Mouse (Mus musculus): ENCODE results near the gene Dpp4. TPM values are rescaled to one million over a fixed set of nuclear protein-coding genes. Genes with fewer than 3 reads are reported as not detected.

The Dpp4 gene
- polyA plus RNA-seq, 1 experiment: 0.34 TPM

DNA sequence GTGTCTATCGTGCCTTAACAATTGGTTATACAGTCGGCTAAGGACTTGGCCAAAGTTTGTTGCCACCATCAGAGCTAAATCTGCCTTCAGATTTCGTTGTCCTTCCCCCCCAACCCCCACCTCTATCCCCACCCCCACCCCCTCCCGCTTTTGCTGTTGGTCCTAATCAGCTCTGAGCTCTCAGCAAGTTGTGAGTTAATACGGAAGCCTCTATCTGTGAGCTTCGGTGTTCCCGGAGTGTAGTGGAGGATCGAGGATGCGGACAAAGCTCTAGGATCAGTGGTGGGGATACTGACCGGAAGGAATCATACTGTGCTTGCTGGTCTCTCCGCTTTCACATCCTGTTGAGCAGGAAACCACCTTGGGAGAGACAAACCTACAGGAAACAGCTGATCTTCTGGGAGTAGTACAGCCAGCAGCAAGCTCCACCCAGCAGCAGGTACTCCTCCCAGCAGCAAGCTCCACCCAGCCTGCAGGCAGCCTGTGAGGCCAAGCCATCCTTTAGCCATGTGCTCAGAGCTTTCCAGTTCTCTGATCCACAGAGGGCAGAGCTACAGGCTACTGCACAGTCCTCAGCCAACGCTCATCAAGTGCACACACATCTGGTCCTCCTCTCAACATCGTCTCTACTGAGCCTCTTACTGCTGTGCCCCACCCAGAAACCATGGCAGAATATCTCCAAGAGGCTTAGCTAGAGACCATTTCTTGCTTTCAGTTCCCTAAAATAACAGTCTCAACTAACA lies 28.9 kb upstream of the Dpp4 start:
- peak overlapping the region; percentile 21; the same call in 1 of the 2 replicates for H3K4me3 ChIP-seq (ENCODE audit: insufficient read depth, low read length)
- H3K4me1 ChIP-seq (ENCODE audit: control insufficient read depth, insufficient read depth, low read length): no peaks in the 10 kb centered on the region
- TF ChIP-seq POLR2A (IDR thresholded peaks at IDR 0.05; ENCODE audit: borderline replicate concordance, low read depth, low read length) (no peak), CTCF (IDR thresholded peaks at IDR 0.05; ENCODE audit: low read depth, low read length) (no peak)
- no peak overlapping the region for H3K27ac ChIP-seq (ENCODE audit: insufficient read depth, low read depth, low read length)

GRCm38 (mm10) chr2:62440083-62440482 lies 28.1 kb upstream of the Dpp4 start:
- TF ChIP-seq POLR2A (IDR thresholded peaks at IDR 0.05; ENCODE audit: borderline replicate concordance, low read depth, low read length) (no peak), CTCF (IDR thresholded peaks at IDR 0.05; ENCODE audit: low read depth, low read length) (no peak)
- Histone ChIP-seq H3K4me3 (ENCODE audit: insufficient read depth, low read length) (no peak overlapping the region), H3K27ac (ENCODE audit: insufficient read depth, low read depth, low read length) (no peak overlapping the region), H3K4me1 (ENCODE audit: control insufficient read depth, insufficient read depth, low read length) (no peaks in the 10 kb centered on the region)

DNA sequence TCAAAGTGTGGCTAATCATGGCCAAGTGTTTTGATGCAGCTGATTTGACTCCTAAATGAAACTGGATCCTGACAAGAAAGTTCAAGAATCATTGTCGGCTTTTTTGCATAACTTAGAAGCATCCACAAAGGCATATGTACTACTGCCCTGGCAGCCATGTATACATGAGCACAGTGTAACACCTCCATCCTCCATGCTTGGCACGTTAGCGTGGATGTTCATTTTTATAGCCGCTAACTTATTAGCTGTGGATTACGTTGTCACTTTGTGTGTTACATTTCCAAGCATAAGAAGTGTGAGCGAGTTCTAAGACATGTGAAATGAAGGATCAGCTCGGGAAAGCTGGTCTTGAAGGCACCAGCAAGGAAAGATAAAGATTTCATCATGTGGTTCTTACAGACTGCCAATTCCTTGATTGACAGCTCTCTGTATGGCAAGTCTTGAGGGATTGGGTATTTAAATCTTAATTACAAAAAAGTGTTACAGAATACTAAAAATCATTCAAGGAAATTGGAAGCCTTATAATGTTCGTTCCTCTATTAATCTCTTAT lies 19.3 kb upstream of the Dpp4 start:
- no peak overlapping the region for H3K27ac ChIP-seq (ENCODE audit: insufficient read depth, low read depth, low read length)
- H3K4me3 ChIP-seq (ENCODE audit: insufficient read depth, low read length): no peak overlapping the region
- no peaks in the 10 kb centered on the region for H3K4me1 ChIP-seq (ENCODE audit: control insufficient read depth, insufficient read depth, low read length)
- TF ChIP-seq POLR2A (IDR thresholded peaks at IDR 0.05; ENCODE audit: borderline replicate concordance, low read depth, low read length): no peak
- TF ChIP-seq CTCF (IDR thresholded peaks at IDR 0.05; ENCODE audit: low read depth, low read length): no peak

DNA sequence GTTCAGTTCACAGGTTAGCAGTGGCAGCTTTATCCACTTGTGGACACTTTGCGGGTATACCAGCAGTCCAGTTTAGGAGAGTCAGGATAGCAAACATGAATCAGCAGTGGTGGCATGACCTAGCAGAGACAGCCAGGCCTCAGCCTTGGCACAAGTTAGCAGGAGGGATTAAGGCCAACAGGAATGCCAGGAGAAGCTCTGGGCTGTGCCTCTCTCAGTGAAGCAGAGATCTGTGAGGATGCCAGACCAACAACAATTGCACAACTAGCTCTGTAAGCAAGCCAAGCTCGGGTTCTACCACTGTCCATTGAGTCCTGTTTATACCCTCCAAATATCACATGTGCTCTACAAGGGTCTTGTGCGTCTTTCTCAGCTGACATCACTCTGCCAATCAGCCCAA lies 13.9 kb upstream of the Dpp4 start:
- TF ChIP-seq CTCF (IDR thresholded peaks at IDR 0.05; ENCODE audit: low read depth, low read length): no peak
- no peaks in the 10 kb centered on the region for H3K4me1 ChIP-seq (ENCODE audit: control insufficient read depth, insufficient read depth, low read length)
- H3K27ac ChIP-seq (ENCODE audit: insufficient read depth, low read depth, low read length): no peak overlapping the region
- no peak overlapping the region for H3K4me3 ChIP-seq (ENCODE audit: insufficient read depth, low read length)

DNA sequence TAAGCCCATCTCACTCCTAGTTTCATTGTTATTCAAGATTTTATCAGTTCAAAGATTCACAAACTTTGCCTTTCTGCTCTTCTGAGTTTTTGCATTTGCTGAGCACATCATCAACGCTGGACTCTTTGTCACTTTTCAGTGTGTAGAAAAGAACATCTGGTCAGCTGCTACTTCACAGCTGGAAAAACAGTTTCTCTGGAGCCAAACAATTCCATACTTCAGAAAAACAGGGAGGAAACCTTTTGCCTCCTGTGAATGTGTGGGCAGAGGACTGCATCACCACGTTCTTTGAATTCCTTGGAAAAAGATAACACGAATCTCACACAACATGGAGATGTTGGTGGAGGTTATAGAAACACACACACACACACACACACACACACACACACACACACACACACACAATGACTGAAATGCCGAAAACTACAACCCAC lies 11.3 kb upstream of the Dpp4 start:
- Histone ChIP-seq H3K27ac (ENCODE audit: insufficient read depth, low read depth, low read length) (no peak overlapping the region), H3K4me3 (ENCODE audit: insufficient read depth, low read length) (no peak overlapping the region), H3K4me1 (ENCODE audit: control insufficient read depth, insufficient read depth, low read length) (no peaks in the 10 kb centered on the region)
- TF ChIP-seq POLR2A (IDR thresholded peaks at IDR 0.05; ENCODE audit: borderline replicate concordance, low read depth, low read length) (no peak), CTCF (IDR thresholded peaks at IDR 0.05; ENCODE audit: low read depth, low read length) (no peak)

- Histone ChIP-seq H3K4me3 (ENCODE audit: insufficient read depth, low read length) (no peak overlapping the region), H3K4me1 (ENCODE audit: control insufficient read depth, insufficient read depth, low read length) (no peaks in the 10 kb centered on the region), H3K27ac (ENCODE audit: insufficient read depth, low read depth, low read length) (no peak overlapping the region)
- TF ChIP-seq CTCF (IDR thresholded peaks at IDR 0.05; ENCODE audit: low read depth, low read length): no peak
- TF ChIP-seq POLR2A (IDR thresholded peaks at IDR 0.05; ENCODE audit: borderline replicate concordance, low read depth, low read length): no peak
Measured at GRCm38 (mm10) chr2:62422515-62423342, 10.7 kb upstream of the Dpp4 start.

GRCm38 (mm10) chr2:62421229-62421628 lies 9.2 kb upstream of the Dpp4 start:
- H3K4me3 ChIP-seq (ENCODE audit: insufficient read depth, low read length): no peak overlapping the region
- TF ChIP-seq POLR2A (IDR thresholded peaks at IDR 0.05; ENCODE audit: borderline replicate concordance, low read depth, low read length): no peak
- no peak for TF ChIP-seq CTCF (IDR thresholded peaks at IDR 0.05; ENCODE audit: low read depth, low read length)
- H3K27ac ChIP-seq (ENCODE audit: insufficient read depth, low read depth, low read length): no peak overlapping the region
- H3K4me1 ChIP-seq (ENCODE audit: control insufficient read depth, insufficient read depth, low read length): no peaks in the 10 kb centered on the region

DNA sequence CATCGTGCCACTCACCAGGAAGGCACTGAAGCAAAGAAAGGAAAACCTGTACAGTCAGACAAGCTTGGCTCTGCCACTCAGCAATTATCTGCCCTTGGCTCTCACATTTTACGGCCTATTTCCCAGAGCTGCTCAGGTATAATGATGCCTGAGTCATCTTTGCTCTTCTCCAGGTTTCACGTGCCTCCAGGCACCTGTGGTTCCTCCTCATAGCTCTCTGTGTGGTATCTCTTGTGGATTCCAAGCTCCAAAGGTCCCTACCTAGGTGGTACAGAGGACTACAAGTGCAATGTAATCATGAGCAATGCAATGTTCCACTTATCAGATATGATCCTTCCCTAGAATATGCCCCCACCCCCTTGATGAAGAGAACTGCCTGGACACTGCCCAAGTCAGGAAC lies 8.0 kb upstream of the Dpp4 start:
- H3K27ac ChIP-seq (ENCODE audit: insufficient read depth, low read depth, low read length): no peak overlapping the region
- no peaks in the 10 kb centered on the region for H3K4me1 ChIP-seq (ENCODE audit: control insufficient read depth, insufficient read depth, low read length)
- H3K4me3 ChIP-seq (ENCODE audit: insufficient read depth, low read length): no peak overlapping the region
- TF ChIP-seq POLR2A (IDR thresholded peaks at IDR 0.05; ENCODE audit: borderline replicate concordance, low read depth, low read length) (no peak), CTCF (IDR thresholded peaks at IDR 0.05; ENCODE audit: low read depth, low read length) (no peak)

- Histone ChIP-seq H3K4me3 (ENCODE audit: insufficient read depth, low read length) (no peak overlapping the region), H3K4me1 (ENCODE audit: control insufficient read depth, insufficient read depth, low read length) (no peaks in the 10 kb centered on the region), H3K27ac (ENCODE audit: insufficient read depth, low read depth, low read length) (no peak overlapping the region)
- TF ChIP-seq CTCF (IDR thresholded peaks at IDR 0.05; ENCODE audit: low read depth, low read length): no peak
- TF ChIP-seq POLR2A (IDR thresholded peaks at IDR 0.05; ENCODE audit: borderline replicate concordance, low read depth, low read length): no peak
Measured at GRCm38 (mm10) chr2:62417233-62417632, 5.2 kb upstream of the Dpp4 start.

Data from bone marrow macrophage, adult 2 months (primary cell).